Mouse (Mus musculus) hindbrain, embryonic 15.5 days (tissue): ENCODE results near the gene Egfl8. TPM values are rescaled to one million over a fixed set of nuclear protein-coding genes. Genes with fewer than 3 reads are reported as not detected.

Experiments
- ATAC-seq: fragments of 200-750 bp; cut with Nextera tagmentation; 2 replicates; pipeline ENCODE4 v1.8.0; 2017; ENCODE audit warnings: low read depth, moderate number of reproducible peaks, moderate TSS enrichment; ENCODE audit not compliant: low FRiP score
- H3K27ac ChIP-seq: fragments of 300-500 bp; sonication (generic); replicated peaks from 2 replicates; pipeline ENCODE4 v1.5.1; 2015; ENCODE audit warnings: mild to moderate bottlenecking, inconsistent platforms
- H3K27me3 ChIP-seq: fragments of 300-500 bp; sonication (generic); 2 replicates; pipeline ENCODE4 v1.6.1; 2015; ENCODE audit warnings: control low read depth, inconsistent platforms
- H3K36me3 ChIP-seq: fragments of 300-500 bp; sonication (generic); 2 replicates; pipeline ENCODE4 v1.6.1; 2015; ENCODE audit warnings: control low read depth, inconsistent platforms
- H3K4me1 ChIP-seq: fragments of 300-500 bp; sonication (generic); replicated peaks from 2 replicates; pipeline ENCODE4 v1.6.1; 2015; ENCODE audit warnings: control low read depth, inconsistent platforms
- H3K4me2 ChIP-seq: fragments of 300-500 bp; sonication (generic); 2 replicates; pipeline ENCODE4 v1.6.1; 2015; ENCODE audit warnings: moderate library complexity, mild to moderate bottlenecking, inconsistent platforms
- H3K4me3 ChIP-seq: fragments of 300-500 bp; sonication (generic); 2 replicates; pipeline ENCODE4 v1.5.1; 2015; ENCODE audit warnings: mild to moderate bottlenecking, inconsistent platforms
- H3K9ac ChIP-seq: fragments of 300-500 bp; sonication (generic); 2 replicates; pipeline ENCODE4 v1.6.1; 2015; ENCODE audit warnings: inconsistent platforms
- H3K9me3 ChIP-seq: fragments of 300-500 bp; sonication (generic); 2 replicates; pipeline ENCODE4 v1.6.1; 2016; ENCODE audit warnings: control low read depth, inconsistent platforms
- WGBS: fragments of 180-500 bp; shearing (Covaris S2); methylation state at CpG from one replicate; pipeline ENCODE4 v1.1.7; 2015; 5-methylcytosine and 5-hydroxymethylcytosine counted together
- polyA plus RNA-seq: library from polyadenylated mRNA; unstranded; fragments of >200 nt; fragmentation: Nextera tagmentation; extraction: Ambion mirVana; gene quantifications from 2 replicates; pipeline ENCODE4 v1.2.1, GENCODE M21; 2015

Gene Egfl8
- polyA plus RNA-seq, 1 experiment from 2014 or later = 10.1 TPM

DNA sequence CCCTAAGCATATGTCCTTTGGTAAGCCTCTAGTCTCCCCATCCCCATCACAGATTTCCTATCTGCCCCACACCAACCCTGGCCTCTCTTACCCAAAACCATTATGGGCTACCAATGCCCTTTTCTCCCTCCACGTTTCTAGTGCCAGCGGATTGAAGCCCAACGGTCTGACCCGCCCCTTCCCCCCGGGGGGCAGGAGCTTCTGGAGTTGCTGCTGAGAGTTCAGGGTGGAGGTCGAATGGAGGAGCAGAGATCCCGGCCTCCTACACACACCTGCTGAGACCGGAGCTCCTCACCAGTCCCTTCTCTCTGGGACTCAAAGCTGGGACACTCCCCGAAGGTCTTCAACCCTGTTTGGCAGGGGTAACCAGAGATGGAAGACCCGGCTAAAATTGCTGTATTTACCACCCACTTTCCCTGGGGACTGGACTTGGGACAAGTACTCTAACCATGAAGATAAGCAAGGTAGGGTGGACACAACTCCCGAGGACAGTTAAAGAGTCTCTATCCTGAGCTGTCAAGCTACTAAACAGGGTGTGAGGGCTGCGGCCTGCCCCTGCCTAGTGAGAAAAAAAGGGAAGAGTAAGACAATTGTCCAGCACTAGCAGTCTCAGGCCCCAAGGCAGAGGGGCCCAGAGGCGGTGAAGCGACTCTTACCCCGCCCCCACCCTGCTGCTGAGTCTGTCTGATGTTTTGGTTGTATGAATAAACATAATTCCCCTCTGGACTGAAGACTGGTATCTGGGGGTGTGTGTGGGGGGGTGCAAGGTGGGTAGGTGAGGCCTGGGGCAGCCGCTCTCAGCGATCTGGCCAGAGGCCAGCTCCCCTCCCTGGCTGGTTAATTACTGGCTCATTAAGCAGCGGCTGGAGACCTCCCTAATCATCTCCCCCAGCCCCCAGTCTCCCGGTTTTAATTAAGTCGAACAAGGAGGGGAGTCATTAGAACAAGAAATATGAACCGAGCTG, 24.5 kb downstream of the Egfl8 start, which contains the start of gene Pbx2:
Gene Pbx2 (plus strand): TSS at position 238 of the 965 bp plus-strand sequence.
- ATAC-seq = no peak
- Histone ChIP-seq H3K9ac (peak within 1 kb of the TSS; percentile 95), H3K4me1 (peaks cover 72% of the 10 kb centered on the region), H3K36me3 (peaks cover 17% of the 10 kb centered on the region), H3K9me3 (no peaks in the 10 kb centered on the region), H3K27me3 (no peaks in the 10 kb centered on the region), H3K27ac (peak within 1 kb of the TSS; percentile 98), H3K4me3 (peak within 1 kb of the TSS; percentile 85), H3K4me2 (peak within 1 kb of the TSS; percentile 89)
- WGBS = 1% methylated on average over 21 of the region's 21 CpGs

DNA sequence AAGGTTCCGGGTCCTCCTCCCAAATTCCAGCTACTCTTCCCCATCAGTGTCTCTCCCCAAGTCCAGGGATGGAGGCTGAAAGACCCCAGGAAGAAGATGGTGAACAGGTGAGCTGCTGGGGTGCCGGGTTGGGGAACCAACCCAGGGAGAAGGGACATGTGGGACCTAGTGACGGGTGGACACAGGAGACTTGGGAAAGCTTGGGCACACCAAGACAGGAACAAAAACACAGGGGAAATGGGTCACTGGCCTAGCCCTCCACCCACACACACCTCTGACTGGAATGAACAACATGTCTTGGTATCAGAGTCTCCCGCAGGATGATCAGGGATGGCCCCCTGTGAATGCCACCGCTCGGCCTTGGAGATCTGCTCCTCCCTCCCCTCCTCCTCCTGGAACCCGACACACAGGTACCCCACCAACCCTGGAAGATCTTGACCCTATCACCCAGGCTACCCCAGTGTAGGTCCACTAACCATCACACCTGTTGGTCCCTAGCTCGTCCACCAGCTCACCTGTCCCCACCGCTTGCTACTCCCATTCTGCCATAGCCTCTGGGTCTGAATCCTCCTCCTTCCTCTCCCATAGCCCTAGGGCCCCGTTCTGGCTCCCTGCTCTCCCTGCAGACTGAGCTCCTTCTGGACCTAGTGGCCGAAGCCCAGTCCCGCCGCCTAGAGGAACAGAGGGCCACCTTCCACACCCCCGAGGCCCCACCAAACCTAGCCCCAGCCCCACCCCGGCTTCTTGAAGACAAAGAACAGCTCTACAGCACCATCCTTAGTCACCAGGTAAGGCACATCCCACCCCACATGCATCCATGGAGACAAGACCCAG, 25.4 kb downstream of the Egfl8 start:
- Histone ChIP-seq H3K27me3 (no peaks in the 10 kb centered on the region), H3K36me3 (peaks cover 9% of the 10 kb centered on the region; the same call in 1 of the 2 replicates), H3K27ac (peak overlapping the region; percentile 98; the same call in 1 of the 2 replicates), H3K4me2 (peak overlapping the region; percentile 89), H3K9ac (no peak overlapping the region), H3K9me3 (no peaks in the 10 kb centered on the region), H3K4me3 (no peak overlapping the region), H3K4me1 (peaks cover 77% of the 10 kb centered on the region)
- WGBS = 65% methylated on average over 15 of the region's 15 CpGs
- ATAC-seq = no peak

DNA sequence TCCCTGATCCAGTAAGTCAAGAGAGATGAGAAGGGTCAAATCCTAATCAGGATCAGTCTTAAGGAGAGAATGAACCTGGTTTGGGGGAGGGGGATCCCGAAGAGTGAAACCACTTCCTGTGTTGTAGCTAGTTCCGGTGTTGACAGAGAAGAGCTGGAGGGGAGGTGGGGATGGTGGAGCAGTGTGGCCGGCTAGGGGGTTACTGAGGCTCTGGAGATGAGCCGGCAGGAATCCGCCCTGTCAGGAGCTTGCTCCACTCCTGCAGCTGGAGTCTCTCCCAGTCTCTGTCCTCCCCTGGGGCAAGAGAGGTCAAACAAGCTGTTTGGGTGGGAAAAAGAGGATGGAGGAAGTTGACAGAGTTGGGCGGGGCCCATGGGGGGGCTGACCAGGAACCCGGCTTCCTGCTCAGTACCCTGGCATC, 26.1 kb downstream of the Egfl8 start, which contains the start of gene Gpsm3:
Gene Gpsm3 (plus strand): TSS at position 126 of the 421 bp plus-strand sequence.
- Histone ChIP-seq H3K4me1 (peaks cover 70% of the 10 kb centered on the region), H3K9me3 (no peaks in the 10 kb centered on the region), H3K9ac (peak within 1 kb of the TSS; percentile 14; the same call in 1 of the 2 replicates), H3K27me3 (no peaks in the 10 kb centered on the region), H3K4me2 (peak within 1 kb of the TSS; percentile 89), H3K27ac (peak within 1 kb of the TSS; percentile 10; the same call in 1 of the 2 replicates), H3K36me3 (peaks cover 4% of the 10 kb centered on the region; the same call in 1 of the 2 replicates), H3K4me3 (peak within 1 kb of the TSS; percentile 65; the same call in 1 of the 2 replicates)
- 34% methylated on average over 7 of the region's 7 CpGs for WGBS
- no peak for ATAC-seq

DNA sequence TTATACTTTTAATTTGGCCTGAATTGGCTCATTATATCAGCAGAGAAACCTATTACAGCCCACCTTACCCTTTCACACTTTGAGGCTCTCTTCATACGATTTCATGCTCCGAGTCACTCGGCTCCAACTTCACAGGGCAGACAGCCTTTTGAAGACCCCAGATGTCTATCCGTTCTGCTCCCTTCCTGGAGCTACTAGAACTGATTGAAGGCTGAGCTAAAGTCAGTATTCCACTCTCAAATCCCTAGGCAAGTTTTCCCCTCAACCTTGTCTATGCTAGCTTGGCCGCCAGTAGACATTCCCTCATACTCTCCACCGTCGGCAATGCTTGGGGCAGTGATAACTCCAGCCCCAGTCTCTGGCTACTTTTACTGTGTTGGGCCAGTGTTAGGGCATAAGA, 26.6 kb downstream of the Egfl8 start:
- H3K36me3 ChIP-seq = no peaks in the 10 kb centered on the region
- no peak overlapping the region for H3K9ac ChIP-seq
- H3K9me3 ChIP-seq = no peaks in the 10 kb centered on the region
- H3K27me3 ChIP-seq = no peaks in the 10 kb centered on the region
- WGBS = 48% methylated on average over 7 of the region's 7 CpGs
- no peak overlapping the region for H3K27ac ChIP-seq
- peaks cover 65% of the 10 kb centered on the region for H3K4me1 ChIP-seq
- H3K4me3 ChIP-seq = no peak overlapping the region
- H3K4me2 ChIP-seq = no peak overlapping the region
- ATAC-seq = no peak

DNA sequence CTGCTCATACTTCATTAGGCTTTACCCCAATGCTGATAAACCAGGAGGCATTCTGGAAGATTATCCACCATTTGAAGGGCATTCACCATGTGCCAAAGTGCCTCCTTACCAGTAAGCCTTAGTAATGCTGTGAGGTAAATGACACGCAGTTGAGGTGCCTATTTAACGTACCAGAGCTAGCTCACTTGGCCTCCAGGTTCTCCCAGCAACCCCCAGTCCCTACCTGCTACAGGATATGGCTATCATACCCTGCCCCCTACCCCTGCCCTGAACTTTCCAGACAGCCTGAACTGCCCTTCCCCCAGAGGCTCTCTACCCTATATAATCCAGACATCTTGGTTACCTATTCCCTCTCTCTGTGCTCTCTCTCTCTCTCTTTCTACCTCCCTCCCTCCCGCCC, 27.0 kb downstream of the Egfl8 start:
- peak overlapping the region; percentile 14; the same call in 1 of the 2 replicates for H3K9ac ChIP-seq
- H3K4me1 ChIP-seq = peaks cover 61% of the 10 kb centered on the region
- H3K4me2 ChIP-seq = no peak overlapping the region
- ATAC-seq = no peak
- peak overlapping the region; percentile 65; the same call in 1 of the 2 replicates for H3K4me3 ChIP-seq
- WGBS = 76% methylated on average over 3 of the region's 3 CpGs
- no peaks in the 10 kb centered on the region for H3K9me3 ChIP-seq
- H3K27me3 ChIP-seq = no peaks in the 10 kb centered on the region
- no peak overlapping the region for H3K27ac ChIP-seq
- no peaks in the 10 kb centered on the region for H3K36me3 ChIP-seq

DNA sequence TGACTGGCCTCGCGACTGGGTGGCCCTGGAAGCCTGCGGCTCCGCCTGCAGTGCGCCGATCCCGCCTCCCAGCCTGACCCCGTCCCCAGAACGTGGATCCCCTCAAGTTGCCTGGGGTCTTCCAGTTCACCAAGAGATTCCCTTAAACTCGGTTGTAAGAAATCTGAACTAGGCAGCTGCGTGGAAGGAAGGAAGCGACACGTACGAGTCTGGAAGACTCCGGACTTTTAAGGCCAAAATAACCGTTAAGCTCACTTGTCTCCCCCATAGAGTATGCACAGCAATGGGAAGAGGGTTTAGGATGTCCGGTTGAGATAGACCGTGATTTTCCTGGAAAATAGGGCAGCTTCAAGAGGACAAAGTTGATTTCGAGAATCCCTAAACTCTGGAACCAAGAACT, 28.0 kb downstream of the Egfl8 start:
- peak overlapping the region; percentile 86 for H3K4me2 ChIP-seq
- peaks cover 51% of the 10 kb centered on the region for H3K4me1 ChIP-seq
- H3K9ac ChIP-seq = peak overlapping the region; percentile 97
- ATAC-seq = no peak
- H3K36me3 ChIP-seq = no peaks in the 10 kb centered on the region
- H3K27ac ChIP-seq = peak overlapping the region; percentile 99
- WGBS = 4% methylated on average over 19 of the region's 19 CpGs
- no peaks in the 10 kb centered on the region for H3K9me3 ChIP-seq
- H3K27me3 ChIP-seq = no peaks in the 10 kb centered on the region
- peak overlapping the region; percentile 65 for H3K4me3 ChIP-seq

DNA sequence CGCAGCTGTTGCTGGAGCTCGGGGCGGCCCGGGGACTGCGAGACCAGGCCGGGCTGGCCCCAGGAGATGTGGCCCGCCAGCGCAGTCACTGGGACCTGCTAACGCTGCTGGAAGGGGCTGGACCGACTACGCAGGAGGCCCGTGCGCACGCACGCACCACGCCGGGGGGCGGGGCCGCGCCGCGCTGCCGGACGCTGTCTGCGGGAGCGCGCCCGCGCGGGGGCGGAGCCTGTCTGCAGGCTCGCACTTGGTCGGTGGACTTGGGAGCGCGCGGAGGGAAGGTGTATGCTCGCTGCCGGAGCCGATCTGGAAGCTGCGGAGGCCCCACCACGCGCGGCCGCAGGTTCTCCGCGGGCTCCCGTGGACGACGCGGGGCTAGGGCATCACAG, 28.4 kb downstream of the Egfl8 start:
- peak; percentile 83 for ATAC-seq
- under 1% methylated on average over 48 of the region's 50 CpGs for WGBS
- Histone ChIP-seq H3K36me3 (no peaks in the 10 kb centered on the region), H3K9me3 (no peaks in the 10 kb centered on the region), H3K4me2 (peak overlapping the region; percentile 86), H3K27me3 (no peaks in the 10 kb centered on the region), H3K9ac (peak overlapping the region; percentile 97), H3K4me1 (peaks cover 47% of the 10 kb centered on the region), H3K27ac (peak overlapping the region; percentile 99), H3K4me3 (peak overlapping the region; percentile 65)

DNA sequence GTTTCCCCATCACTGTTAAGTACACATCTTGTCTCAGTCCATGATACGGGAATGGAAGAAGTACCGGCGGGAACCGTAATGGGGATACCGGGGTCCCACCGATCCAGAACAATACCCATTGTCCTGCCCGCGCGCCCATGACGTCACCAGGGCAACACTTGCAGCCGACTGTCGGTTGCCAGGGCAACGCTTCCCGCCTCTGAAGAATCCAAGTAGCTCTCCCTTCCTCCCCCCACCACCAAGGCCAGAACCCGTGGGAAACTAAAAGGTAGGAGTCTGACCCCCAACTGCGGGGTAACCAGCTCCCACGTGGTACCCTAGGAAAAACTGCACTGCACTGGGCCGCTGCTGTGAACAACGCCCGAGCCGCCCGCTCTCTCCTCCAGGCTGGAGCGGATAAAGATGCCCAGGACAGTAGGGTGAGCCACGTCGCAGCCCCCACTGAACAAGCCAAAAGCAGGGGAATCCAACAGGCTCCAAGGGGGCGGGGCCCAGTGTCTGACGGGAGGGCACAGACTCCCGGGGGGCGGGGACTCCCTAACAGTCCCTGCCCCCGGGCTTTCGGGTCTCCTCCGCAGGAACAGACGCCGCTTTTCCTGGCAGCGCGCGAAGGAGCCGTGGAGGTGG, 28.9 kb downstream of the Egfl8 start:
- Histone ChIP-seq H3K9ac (peak overlapping the region; percentile 81), H3K27ac (peak overlapping the region; percentile 99), H3K27me3 (no peaks in the 10 kb centered on the region), H3K4me1 (peaks cover 47% of the 10 kb centered on the region), H3K36me3 (no peaks in the 10 kb centered on the region), H3K4me2 (peak overlapping the region; percentile 86), H3K9me3 (no peaks in the 10 kb centered on the region), H3K4me3 (peak overlapping the region; percentile 65)
- peak; percentile 84 for ATAC-seq
- WGBS = 0% methylated on average over 38 of the region's 38 CpGs

DNA sequence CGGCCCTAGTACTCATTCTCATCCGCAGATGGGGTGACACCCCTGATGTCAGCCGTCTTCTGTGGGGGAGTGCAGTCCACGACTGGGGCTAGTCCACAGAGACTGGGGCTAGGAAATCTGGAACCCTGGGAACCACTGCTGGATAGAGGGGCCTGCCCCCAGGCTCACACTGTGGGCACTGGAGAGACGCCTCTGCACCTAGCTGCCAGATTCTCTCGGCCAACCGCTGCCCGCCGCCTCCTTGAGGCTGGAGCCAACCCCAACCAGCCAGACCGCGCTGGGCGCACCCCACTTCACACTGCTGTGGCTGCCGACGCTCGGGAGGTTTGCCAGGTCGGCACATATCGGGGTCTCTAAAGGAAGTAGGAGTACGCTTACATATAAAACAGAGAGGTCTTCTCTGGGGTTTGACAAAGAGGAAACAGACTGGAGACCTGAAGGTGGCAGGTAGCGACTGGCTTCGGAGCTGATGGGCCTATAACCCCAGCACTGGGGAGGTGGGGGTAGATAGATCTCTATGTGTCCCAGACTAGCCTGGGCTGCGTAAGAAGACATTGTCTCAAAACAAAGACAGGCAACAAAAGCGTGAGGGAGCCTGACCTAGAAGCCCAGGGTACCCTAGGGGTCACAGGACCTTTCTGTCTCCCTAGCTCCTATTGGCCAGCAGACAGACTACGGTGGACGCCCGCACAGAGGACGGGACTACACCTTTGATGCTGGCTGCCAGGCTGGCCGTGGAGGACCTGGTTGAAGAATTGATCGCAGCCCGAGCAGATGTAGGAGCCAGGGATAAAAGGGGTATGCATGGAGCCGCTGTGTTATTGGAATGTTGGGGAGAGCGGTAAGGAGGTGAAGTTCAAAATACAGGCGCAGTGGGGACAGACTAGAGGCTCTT, 29.6 kb downstream of the Egfl8 start:
- no peaks in the 10 kb centered on the region for H3K36me3 ChIP-seq
- H3K27ac ChIP-seq = peak overlapping the region; percentile 99
- WGBS = 10% methylated on average over 32 of the region's 32 CpGs
- H3K9me3 ChIP-seq = no peaks in the 10 kb centered on the region
- H3K27me3 ChIP-seq = no peaks in the 10 kb centered on the region
- peak; percentile 12 for ATAC-seq
- H3K4me2 ChIP-seq = peak overlapping the region; percentile 86
- peak overlapping the region; percentile 65 for H3K4me3 ChIP-seq
- peak overlapping the region; percentile 81 for H3K9ac ChIP-seq
- peaks cover 42% of the 10 kb centered on the region for H3K4me1 ChIP-seq

DNA sequence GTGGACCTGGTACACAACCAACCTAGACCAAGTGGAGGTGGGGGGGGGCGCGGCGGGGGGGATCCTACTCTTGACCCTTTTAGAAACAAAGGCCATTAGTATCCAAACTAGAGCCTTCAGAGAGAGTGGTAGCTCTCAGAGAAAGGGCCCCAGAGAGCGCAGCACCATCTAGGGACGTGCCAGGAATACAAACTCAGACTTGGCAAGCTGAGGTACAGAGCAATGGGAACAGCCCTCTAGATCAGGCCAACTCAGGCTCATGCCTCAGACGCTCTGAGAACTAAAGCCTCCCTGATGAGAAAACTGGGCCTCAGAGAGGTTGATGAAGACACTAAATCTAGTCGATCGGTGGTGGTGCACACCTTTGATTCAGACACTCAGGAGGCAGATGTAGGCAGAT, 30.6 kb downstream of the Egfl8 start:
- no peak for ATAC-seq
- WGBS = 83% methylated on average over 8 of the region's 8 CpGs
- Histone ChIP-seq H3K4me1 (peaks cover 32% of the 10 kb centered on the region), H3K36me3 (no peaks in the 10 kb centered on the region), H3K27me3 (no peaks in the 10 kb centered on the region), H3K27ac (0 out of 2 replicates have a peak overlapping the region, but pooled peaks have one; percentile 23), H3K4me3 (no peak overlapping the region), H3K9me3 (no peaks in the 10 kb centered on the region), H3K4me2 (no peak overlapping the region), H3K9ac (no peak overlapping the region)
